Mouse (Mus musculus): Measurements from ENCODE around the gene Mmp14.

The Mmp14 gene

DNA sequence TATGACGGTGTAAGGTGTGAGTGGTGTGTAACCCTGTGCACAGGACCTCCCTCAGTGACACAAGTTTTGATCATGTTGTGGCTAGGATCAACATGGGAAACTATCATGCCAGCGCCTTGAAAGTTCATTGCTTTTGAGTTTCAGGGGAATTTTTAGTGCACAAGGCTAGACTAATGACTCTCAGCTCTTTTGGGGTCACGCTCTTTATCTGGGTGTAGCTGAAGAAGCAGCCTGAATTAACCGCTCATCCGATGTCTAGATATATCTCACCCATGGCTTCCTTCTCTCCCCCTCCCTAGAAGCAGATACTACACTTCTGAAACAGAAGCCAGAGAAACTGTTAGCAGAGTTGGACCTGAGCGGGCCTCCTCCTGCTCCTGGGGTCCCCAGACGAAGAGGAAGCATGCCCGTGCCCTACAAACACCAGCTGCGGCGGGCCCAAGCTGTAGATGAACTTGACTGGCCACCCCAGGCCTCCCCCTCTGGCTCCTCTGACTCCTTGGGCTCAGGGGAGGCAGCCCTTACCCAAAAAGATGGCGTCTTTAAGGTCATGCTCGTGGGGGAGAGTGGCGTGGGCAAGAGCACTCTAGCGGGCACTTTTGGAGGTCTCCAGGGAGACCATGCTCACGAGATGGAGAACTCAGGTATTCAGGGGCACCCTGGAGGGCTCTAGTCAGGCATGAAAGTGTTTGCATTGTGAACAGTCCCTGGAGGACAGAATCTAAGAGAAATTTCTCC is 45.9 kb downstream of the Mmp14 start:
- peak; percentile 39 for DNase-seq

DNA sequence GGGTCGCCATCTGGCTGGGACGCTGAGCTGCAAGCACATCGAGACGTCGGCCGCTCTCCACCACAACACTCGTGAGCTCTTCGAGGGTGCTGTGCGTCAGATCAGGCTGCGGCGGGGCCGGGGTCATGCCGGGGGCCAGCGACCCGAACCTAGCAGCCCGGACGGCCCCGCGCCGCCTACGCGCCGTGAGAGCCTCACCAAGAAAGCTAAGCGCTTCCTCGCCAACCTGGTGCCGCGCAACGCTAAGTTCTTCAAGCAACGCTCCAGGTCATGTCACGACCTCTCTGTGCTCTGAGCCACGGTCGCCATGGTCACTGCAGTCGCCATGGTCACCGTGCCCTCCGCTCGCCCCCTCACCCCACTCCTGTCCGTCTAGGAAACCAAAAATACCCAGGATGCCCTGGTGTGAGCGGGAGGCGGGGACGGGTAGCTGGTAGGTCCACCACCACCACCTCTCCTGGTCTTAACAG is 48.1 kb downstream of the Mmp14 start:
- DNase-seq = no peak

GRCm38 (mm10) chr14:54480673-54481072 is 49.3 kb downstream of the Mmp14 start:
- DNase-seq = no peak

GRCm38 (mm10) chr14:54481402-54481801 is 50.0 kb downstream of the Mmp14 start:
- DNase-seq = no peak

GRCm38 (mm10) chr14:54482498-54482897 is 51.1 kb downstream of the Mmp14 start:
- DNase-seq = no peak

DNA sequence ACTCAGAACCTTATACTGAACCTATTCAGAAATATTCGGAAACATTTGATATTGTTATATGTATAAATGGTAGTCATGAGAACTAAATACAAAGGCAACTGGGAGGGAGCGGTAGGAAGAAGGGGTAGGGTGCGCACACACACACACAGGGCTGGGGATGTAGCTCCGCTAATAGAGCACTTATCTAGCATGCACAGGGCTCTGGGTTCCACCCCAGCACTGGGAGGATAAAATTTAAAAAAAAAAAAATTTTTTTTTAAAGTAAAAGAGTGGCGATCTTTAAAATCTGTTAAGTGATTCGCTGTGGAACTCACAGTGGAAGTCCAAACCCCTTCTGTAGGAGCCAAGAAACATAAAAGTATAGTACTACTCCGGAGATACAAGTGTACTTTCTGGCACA is 54.5 kb downstream of the Mmp14 start:
- DNase-seq = no peak

DNA sequence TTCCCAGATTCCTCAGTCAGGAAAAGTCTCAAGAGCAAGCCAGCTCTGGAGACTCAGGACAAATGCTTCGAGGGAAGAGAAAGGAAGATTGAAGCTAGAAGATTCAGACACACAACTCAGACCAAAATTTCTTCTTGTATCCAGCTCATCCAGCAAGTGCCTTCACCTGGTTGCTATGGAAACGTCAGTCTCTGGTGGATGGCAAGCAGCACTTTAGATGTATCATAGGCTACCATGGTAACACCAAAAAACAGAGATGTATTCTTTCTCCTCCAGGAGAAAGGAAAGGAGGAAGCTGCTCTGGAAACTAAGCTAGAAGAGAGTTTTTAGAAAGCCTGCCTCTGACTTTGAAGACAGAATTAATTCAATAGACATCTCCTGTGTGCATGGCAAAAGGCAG is 56.3 kb downstream of the Mmp14 start:
- no peak for DNase-seq

- no peak for DNase-seq
Measured at GRCm38 (mm10) chr14:54488350-54488749, 56.9 kb downstream of the Mmp14 start.

- DNase-seq = no peak
Measured at GRCm38 (mm10) chr14:54492345-54493131, 61.1 kb downstream of the Mmp14 start.

- no peak for DNase-seq
Measured at GRCm38 (mm10) chr14:54493236-54493635, 61.8 kb downstream of the Mmp14 start.

DNA sequence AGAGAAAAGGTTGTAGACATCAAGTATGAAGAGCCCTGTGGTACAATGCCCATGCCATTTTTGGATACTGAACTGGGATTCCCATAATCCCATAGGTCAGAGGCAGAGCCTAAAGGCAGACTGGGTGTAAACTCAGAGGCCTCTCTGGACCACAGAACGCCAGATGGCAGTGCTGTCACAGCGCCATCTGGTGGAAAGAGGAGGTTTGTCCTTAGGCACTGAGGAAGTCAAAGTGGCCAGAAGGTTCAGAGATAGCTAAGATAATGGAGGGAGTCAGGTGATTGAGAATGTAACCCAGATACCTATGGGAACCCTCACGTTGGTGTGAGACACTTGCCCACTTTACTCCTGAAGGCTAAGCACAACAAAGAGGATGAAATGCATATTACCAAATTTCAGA is 62.8 kb downstream of the Mmp14 start:
- peak; percentile 67 for DNase-seq
